Mouse (Mus musculus): ENCODE data around the gene Nap1l1.

The Nap1l1 gene

DNA sequence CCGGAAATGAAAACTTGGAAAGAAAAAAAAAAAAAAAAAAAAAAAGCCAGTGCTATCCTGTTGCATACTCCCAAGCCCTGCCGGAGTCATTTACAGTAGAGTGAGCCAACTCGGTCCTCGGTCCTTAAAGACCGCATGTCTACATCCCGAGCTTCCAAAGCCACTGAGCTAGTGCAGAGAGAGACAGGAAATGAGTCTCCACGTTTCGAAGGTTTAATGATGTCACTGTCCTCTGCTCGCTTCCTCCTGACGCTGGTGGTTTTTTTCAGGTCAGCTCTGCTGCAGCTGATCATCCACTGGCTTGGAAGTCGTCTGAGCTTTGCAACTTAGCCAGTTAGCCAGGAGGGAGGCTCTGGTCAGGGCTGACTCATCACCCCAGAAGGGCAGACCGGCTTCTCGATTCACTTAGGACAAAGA lies 43.2 kb downstream of the Nap1l1 start:
- DNase-seq (ENCODE audit: low read depth), result peak; percentile 76

DNA sequence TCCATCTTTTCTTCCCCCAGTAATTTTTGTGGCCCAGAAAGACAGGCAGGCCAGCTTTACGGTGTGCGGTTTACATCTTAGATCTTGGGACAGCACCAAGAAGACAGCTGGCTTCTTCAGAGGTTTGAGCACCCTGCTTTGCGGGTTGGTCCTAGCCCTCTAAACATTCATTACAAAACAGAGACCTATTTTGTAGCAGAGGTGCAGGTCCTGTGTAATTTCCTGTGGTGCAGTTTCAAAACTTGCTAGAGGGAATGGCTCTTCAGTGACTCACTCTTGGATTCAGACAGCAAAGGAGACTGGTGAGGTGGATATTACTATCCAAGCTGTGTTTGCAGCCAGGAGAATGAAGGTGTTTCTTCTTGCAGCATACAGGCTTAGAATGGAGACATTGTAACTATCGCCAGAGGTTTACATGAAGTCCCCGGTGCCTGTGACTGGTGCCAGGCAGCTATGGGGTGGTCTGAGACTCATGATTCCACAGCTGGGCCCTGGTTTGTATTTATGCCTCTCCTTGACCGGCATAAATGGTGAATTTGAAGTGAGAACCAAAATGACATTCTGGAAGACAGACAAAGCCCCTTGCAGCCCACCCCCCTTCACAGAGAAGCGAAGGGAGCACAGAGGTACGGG lies 43.9 kb downstream of the Nap1l1 start:
- DNase-seq (ENCODE audit: low read depth), result peak; percentile 49

DNA sequence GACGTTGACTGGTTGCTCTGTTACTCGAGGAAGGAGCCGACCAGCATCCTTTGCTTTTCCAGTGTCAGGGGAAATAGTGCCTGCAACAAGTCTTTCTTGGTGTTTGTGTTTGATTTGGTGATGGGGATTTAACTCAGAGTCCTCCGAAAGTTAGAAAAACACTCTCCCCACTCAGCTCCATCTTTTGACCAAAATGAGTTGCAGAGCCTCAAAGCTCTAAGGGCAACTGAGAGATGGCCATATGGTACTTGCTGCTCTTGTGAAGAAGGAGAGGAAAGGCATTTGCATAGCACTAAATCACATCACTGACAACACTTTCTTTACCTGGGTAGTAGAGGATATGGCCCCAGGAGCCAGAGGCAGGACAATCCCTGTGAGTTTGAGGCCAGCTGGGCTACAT lies 45.3 kb downstream of the Nap1l1 start:
- no peak for DNase-seq (ENCODE audit: low read depth)

DNA sequence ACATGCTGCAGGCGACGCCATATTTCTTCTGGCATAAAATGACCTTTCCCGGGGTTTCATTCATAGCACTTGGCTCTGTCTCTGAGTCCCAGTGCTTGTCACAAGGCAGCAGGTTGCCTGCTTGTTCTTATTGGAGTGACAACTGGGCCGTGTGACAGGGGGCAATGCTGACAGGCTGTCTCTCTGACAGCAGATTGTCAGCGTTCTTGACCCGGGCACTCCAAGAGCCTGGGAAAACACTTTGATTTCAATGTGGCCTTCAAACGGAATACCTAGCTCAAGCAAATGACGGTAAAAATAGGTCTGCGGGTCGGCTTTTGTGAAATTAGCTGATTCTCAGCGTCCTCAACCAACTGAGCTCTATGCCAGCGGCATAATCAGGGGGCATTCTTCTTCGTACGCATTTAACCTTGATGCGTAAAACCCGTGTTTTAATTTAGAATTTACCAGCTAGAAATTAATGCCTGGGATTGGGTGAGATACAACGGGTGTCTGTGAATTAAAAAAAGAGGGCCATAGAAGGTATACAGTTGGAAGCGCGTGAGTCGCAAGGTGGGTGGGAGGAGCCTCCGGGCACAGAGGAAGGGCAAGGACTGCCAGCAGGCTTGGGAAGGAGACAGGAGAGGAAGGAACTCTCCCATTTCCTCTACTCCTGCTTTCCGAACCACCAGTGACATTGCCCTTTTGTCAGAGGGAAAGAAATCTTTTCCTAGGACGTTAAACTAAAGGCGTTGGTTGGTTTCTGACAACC lies 46.8 kb downstream of the Nap1l1 start:
- no peak for DNase-seq (ENCODE audit: low read depth)

DNA sequence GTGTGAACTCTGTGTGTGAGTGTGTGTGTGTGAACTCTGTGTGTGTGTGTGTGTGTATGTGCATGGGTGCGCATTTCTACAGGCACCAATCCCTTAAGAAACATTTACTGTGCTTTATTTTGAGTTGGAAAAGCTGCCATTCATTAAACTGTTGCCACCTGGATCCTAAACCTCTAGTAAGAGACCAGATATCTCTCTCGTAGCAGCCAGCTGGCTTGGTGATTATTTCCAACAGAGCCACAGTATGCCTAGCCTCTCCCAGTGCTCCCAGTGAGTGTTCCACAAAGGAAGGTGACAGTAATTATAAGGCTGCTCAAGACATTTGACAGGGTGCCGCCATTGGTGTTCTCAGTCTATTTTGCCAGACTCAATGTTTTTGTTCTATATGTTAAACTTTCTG lies 47.6 kb downstream of the Nap1l1 start:
- DNase-seq (ENCODE audit: low read depth), result no peak

DNA sequence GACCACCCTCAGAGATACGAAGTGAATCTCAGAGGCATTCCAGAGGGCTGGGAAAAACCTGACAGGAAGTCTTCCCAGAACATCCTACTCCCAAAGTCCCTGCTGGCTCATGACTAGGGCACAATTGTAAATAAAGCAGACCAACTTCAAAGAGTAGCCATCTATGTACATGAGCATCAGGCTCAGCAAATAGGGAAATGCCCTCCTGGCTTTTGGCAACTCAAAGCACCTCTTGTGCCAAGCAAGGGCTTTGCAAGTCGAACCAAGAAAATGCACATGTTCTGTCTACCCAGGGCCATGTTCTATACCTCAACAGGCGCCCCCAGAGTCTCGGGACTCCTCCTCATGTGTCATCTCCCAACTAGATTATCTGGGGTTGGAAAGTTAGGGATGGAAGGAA lies 48.6 kb downstream of the Nap1l1 start:
- no peak for DNase-seq (ENCODE audit: low read depth)

DNA sequence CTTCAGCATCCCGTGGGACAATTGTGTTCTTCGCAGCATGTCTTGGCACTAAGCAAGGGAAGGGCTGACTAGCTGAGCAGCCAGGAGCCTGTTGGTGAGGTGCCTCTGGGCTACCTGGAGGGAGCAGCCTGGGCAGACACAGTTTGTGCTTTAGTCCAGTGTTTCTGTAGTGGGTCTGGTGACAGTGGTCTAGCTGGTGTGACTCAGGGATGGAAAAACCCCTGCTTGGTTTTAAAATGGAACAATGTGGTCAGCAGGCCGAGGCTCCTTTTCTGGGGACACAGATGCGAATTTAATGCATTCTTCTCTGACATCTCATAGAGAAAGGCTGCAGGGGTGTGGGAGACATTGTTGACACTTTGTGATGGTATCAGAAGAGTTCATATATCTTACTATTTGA lies 49.2 kb downstream of the Nap1l1 start:
- DNase-seq (ENCODE audit: low read depth), result no peak

DNA sequence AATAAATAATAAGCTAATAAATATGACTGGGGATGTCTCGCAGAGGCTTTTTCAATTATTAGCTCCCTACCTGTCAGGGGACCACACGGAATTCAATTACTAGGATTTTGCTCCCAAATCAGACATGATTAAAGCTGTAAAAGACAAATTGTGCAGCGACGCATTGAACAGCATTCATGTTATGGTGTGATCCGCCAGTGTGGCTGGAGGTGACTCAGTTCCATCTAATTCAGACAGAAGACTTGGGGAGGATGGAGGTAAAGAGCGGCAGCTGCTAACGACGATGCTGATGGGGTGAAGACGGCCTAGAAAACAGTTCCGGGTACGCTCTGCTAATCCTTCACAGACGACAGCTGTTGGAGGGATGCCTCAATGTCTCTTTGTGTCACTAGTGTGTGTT lies 50.9 kb downstream of the Nap1l1 start:
- no peak for DNase-seq (ENCODE audit: low read depth)

DNA sequence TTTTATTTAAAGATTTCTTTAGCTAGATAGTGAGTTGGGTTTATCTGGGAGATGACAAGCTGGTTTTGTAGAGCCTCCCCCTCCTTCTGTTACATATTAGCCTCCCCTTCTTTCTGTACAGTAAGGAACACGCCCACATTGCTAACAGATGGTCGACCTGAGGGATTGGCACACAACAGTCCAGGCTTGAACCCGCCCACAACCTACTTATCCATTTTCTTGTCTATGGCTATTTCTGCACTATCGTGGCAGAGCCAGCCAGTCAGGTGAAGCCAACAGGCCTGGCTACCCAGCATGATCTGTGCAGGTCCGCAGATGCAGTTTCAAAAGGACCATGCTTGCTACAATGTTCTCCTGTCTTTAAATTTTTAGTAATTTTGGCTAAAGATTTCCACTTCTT lies 54.0 kb downstream of the Nap1l1 start:
- no peak for DNase-seq (ENCODE audit: low read depth)

DNA sequence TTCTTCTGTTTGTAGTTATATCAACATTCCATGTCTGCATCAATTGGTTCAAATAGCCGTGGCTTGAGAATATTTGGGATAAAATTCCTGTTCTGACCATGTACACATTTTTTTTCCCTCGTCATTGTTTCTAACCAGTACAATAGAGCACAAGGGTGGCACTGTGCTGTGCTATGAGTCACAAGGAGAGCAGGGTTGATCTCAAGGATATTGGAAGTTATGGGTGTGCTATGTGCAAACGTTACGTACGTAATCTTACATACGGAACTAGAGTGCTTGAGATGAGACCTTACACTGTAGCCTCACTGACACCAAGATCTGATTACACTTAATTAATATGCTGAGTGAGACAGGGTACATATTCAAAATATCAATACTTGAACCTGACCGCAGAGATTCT lies 54.6 kb downstream of the Nap1l1 start:
- DNase-seq (ENCODE audit: low read depth), result no peak

DNA sequence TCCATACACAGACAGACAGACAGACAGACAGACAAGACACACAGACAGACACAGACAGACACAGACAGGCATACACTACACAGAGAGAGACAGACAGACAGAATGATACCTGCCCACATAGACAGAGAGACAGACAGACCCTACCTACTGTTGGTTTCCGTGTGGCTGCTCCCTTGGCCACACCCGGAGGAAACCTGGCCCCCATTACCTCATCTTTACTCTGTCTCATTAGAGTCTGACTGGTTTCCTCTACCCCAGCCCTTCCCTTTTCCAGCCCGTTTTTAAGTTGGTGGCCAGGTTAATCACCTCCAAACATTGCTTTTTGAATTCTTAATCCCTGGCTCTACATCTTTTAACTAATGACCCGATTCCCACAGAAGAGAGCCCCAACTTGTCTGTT lies 55.3 kb downstream of the Nap1l1 start:
- DNase-seq (ENCODE audit: low read depth), result no peak

DNA sequence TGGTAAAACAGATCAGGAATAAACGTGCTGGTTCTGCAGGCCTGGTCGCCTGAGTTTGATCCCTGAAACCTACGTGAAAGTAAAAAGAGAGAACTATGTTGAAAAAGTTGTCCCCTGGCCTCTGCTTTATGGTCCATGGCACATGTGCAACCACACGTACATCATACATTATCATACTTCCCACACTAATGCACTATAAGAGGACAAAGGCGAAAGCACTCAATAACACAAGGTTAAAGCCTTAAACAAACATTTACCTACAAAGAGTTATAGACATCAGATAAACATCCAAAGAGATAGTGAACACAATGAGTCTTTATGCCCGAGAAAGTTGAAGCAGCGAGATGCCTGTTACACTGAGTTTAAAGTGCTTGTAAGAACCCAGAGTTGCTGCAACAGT lies 57.4 kb downstream of the Nap1l1 start:
- DNase-seq (ENCODE audit: low read depth), result no peak

DNA sequence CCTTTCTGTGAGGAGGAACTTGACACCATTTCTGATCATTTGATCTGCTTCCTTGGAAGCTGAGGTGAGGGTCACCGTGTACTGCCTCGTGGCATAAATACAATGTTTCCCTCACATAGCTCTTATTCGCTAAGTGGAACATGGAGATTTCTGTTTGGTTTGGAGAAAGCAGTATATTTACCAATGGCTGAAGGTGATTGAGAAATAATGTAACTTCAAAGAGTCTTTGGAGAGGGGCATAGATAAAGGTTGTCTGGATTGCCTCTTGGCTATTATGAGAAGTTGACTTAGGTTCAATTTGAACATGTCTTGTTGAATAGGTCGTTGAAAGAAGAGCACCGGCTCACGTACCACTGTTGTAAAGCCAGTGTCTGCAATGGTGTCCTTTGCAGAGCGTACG lies 61.7 kb downstream of the Nap1l1 start:
- no peak for DNase-seq (ENCODE audit: low read depth)

DNA sequence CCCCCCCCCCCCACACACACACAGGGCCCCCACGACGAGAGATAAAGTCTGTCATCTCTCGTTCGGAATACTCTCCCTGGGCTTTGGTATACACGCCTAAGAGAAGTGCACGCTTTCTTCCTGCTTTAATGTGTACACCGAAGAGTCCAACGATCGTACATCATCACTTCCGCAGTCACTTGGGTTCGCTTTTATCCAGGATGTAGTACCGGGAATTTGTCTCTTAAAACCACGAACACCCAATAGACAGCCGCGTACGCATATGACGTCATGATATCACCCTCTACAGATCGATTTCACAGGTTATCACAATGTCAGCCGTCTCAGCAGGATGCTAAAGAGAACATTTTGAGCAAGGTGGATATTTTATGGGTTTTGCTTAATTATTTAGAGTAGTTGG lies 64.4 kb downstream of the Nap1l1 start:
- DNase-seq (ENCODE audit: low read depth), result no peak

DNA sequence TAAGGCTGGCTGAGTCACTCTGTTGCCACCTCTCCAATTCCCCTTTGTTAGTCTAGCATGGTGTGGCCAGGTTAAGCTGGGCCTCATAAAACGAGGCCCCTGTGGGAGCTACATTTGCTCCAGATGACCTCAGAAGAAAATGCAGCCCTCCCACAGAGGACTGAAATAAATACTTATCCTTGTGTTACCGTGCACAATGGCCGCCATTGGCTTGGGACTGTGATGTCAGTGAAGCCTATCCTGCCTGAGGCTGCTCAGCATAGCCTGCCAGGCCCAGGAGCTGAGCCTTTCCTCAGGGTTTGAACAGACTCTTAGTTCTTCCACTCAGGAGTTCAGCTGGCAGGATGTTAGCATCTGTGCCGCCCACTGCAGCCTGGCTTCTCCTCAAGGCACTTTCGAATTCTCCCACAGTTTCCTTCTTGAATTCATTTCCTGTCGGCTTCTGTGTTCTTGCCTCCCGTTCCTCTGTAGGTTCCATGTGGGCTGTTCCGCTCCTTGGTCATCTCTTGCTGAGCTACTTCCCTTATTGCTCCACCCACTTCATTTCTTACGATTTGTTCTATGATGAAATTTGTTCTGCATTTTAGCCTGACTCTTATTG lies 66.8 kb downstream of the Nap1l1 start:
- peak; percentile 27 for DNase-seq (ENCODE audit: low read depth)

DNA sequence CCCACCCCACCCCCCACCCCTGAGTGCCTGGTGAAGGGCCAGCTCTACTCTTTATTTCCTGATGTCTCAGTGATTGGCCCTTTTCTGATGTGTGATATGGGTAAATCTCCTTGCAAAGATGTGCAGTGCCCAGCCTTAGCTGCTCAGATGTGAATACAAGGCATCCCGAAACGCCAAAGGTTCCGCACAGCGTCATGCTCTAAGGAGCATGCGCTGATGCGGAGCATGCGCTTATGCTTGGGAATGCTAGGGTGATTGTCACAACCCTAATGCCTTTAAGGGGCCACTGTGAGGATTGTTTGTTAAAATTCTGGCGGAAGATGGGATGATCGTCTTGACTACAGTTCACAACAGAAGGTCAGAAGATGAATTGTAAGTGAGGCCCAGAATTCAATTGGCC lies 67.7 kb downstream of the Nap1l1 start:
- no peak for DNase-seq (ENCODE audit: low read depth)

DNA sequence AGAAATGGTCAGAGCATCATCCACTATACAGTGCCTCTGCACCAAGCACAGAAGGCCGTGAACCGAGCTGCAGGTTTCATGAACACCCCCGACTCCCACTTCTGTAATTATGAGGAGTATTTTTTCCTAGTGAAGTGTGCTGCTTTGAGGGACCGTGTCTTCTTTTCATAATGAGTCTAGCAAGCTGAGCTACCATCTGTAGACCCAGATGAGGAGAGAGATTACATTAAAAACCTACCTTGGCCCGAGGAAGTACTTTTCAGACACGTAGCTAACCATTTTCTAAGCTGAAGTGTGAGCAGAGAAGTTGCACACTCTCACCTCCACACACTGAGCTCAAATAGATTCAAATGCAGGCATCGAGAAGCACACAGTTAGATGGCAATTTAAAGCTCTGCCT lies 70.1 kb downstream of the Nap1l1 start:
- no peak for DNase-seq (ENCODE audit: low read depth)

DNA sequence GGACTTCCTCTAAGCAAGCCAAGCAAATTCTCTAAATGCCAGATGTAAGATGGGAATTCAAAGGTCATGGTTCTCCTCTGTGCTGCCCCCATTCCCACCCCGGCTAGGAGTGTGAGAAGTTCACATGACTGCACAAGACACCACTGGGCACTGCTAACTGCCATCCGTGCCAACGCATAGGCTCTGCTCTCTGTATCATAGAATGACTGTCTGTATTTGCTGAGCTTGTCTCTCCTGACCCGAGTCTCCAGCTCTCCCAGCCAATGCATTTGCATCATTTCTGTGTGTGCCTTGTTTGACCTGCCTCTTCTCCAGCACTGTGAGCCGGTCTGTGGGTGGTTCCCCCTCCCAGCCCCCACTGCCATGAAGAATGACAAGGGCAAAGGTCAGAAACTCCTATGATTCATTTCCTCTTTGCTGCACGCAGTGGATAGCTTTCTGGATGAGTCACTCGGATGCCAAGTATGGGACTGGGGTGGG lies 70.8 kb downstream of the Nap1l1 start:
- DNase-seq (ENCODE audit: low read depth), result no peak

DNA sequence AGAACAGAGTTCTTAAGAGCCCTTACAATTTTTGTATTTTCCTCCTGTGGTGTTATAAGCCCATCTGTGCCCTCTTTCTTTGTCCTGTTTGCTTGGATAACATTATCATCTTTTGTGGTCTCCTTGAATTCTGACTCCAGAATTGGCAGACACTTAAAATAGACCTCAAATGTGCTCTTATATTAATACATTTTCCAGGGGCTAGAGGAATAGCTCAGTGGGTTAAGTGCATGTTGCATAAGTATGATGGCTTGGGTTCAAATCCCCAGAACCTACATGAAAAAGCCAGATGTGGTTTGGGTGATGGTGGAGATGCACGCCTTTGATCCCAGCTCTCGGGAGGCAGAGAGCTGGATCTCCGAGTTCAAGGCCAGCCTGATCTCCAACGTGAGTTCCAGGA lies 71.3 kb downstream of the Nap1l1 start:
- DNase-seq (ENCODE audit: low read depth), result no peak

DNA sequence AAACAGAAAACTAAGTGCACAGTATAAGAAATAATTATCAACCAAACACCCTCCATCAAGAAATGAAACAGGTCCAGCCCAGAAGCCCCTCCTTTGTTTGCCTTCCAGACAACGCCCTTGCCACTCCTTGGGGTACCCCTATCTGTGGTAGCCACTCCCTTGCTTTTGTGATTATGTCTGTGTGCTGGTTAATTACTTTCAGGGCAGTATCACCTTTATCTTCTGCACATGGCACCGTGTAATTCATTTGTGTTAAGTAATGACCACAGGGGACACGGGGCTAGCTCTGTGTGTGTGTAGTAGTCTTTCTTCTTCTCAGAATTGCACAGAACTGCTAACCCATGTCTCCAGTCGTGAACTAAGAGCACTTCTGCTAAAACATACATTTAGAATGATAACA lies 72.6 kb downstream of the Nap1l1 start:
- no peak for DNase-seq (ENCODE audit: low read depth)

All from naive thymus-derived CD4-positive, alpha-beta T cell, adult 2 months (primary cell).